Mouse (Mus musculus): ENCODE results near the gene F11.

Gene F11

GRCm38 (mm10) chr8:45261920-45262319 is at the start of gene F11:
TSS of gene F11 (minus strand) at chr8:45262031.
- no peak for DNase-seq (ENCODE audit: low spot score)

GRCm38 (mm10) chr8:45310967-45311366 is 49.1 kb upstream of the F11 start:
- DNase-seq (ENCODE audit: low spot score): no peak

- DNase-seq (ENCODE audit: low spot score): no peak
Measured at GRCm38 (mm10) chr8:45308366-45308765, 46.5 kb upstream of the F11 start, which contains the start of gene Gm45753. TSS of gene Gm45753 (minus strand) at chr8:45308466.

GRCm38 (mm10) chr8:45305479-45305878 is 43.6 kb upstream of the F11 start:
- no peak for DNase-seq (ENCODE audit: low spot score)

GRCm38 (mm10) chr8:45304354-45304753 is 42.5 kb upstream of the F11 start:
- DNase-seq (ENCODE audit: low spot score): no peak

- no peak for DNase-seq (ENCODE audit: low spot score)
Measured at GRCm38 (mm10) chr8:45302390-45302789, 40.6 kb upstream of the F11 start.

GRCm38 (mm10) chr8:45295276-45295675 is 33.4 kb upstream of the F11 start:
- no peak for DNase-seq (ENCODE audit: low spot score)

- DNase-seq (ENCODE audit: low spot score): no peak
Measured at GRCm38 (mm10) chr8:45294687-45295086, 32.9 kb upstream of the F11 start, which contains the start of gene Klkb1. TSS of gene Klkb1 (minus strand) at chr8:45294859.

GRCm38 (mm10) chr8:45291790-45292189 is 30.0 kb upstream of the F11 start:
- DNase-seq (ENCODE audit: low spot score): no peak

GRCm38 (mm10) chr8:45281630-45282029 is 19.8 kb upstream of the F11 start:
- no peak for DNase-seq (ENCODE audit: low spot score)

GRCm38 (mm10) chr8:45277453-45277852 is 15.6 kb upstream of the F11 start:
- no peak for DNase-seq (ENCODE audit: low spot score)

- no peak for DNase-seq (ENCODE audit: low spot score)
Measured at GRCm38 (mm10) chr8:45274317-45274716, 12.5 kb upstream of the F11 start.

- no peak for DNase-seq (ENCODE audit: low spot score)
Measured at GRCm38 (mm10) chr8:45269056-45269455, 7.2 kb upstream of the F11 start.

GRCm38 (mm10) chr8:45268485-45268884 is 6.7 kb upstream of the F11 start:
- DNase-seq (ENCODE audit: low spot score): no peak

- DNase-seq (ENCODE audit: low spot score): no peak
Measured at GRCm38 (mm10) chr8:45267611-45268391, 6.0 kb upstream of the F11 start.

GRCm38 (mm10) chr8:45266993-45267392 is 5.2 kb upstream of the F11 start:
- DNase-seq (ENCODE audit: low spot score): no peak

GRCm38 (mm10) chr8:45264918-45265317 is 3.1 kb upstream of the F11 start:
- no peak for DNase-seq (ENCODE audit: low spot score)

GRCm38 (mm10) chr8:45262851-45263250 is 1.0 kb upstream of the F11 start:
- no peak for DNase-seq (ENCODE audit: low spot score)

GRCm38 (mm10) chr8:45258421-45258820 is 3.4 kb downstream of the F11 start:
- no peak for DNase-seq (ENCODE audit: low spot score)

GRCm38 (mm10) chr8:45255040-45255439 is 6.8 kb downstream of the F11 start:
- DNase-seq (ENCODE audit: low spot score): no peak

GRCm38 (mm10) chr8:45254194-45254842 is 7.5 kb downstream of the F11 start:
- DNase-seq (ENCODE audit: low spot score): no peak

- no peak for DNase-seq (ENCODE audit: low spot score)
Measured at GRCm38 (mm10) chr8:45253586-45253985, 8.2 kb downstream of the F11 start.

GRCm38 (mm10) chr8:45253111-45253510 is 8.7 kb downstream of the F11 start:
- no peak for DNase-seq (ENCODE audit: low spot score)
